Mouse (Mus musculus) liver, adult 2 months (tissue): ENCODE data around the gene Syne2.

Experiments
- CTCF ChIP-seq: fragments of 200-500 bp; IDR thresholded peaks from 2 replicates; pipeline ENCODE4 v1.5.1; 2011; ENCODE audit warnings: low read depth, low read length, control low read depth
- POLR2A ChIP-seq: fragments of 200-500 bp; IDR thresholded peaks from 2 replicates; pipeline ENCODE4 v1.6.1; 2011; ENCODE audit warnings: low read length, control low read depth; ENCODE audit not compliant: insufficient read depth; ENCODE audit errors: extremely low read depth

DNA sequence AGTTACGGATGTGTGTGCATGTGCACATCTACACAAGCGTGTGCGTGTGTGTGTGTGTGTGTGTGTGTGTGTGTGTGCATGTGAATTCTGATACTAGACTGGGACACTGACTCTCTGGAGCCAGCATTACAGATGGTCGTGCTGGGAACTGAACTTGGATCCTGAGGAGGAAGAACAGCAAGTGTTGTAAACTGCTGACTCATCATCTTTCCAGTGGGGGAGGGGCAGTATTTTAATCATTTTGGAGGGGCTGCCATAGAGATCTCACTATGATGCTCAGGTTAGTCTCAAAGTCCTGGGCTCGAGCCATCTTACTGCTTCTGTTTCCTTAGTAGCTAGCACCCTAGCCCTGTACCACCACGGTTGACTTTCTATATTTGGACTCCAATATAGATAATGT is 5.5 kb downstream of the Syne2 start:
- TF ChIP-seq CTCF (no peak), POLR2A (no peak)
